Mouse (Mus musculus) brain, embryonic 14.5 days (tissue): ENCODE measurements around the gene Fmo1. TPM values are rescaled to one million over a fixed set of nuclear protein-coding genes. Genes with fewer than 3 reads are reported as not detected.

Source experiments
- DNase-seq: peaks from one replicate; pipeline ENCODE4 v3.0.0-alpha.2; 2011; ENCODE audit warnings: low read depth
- CTCF ChIP-seq: fragments of 200-500 bp; IDR thresholded peaks from 2 replicates; pipeline ENCODE4 v1.5.1; 2012; ENCODE audit warnings: inconsistent platforms, mild to moderate bottlenecking, moderate library complexity, borderline replicate concordance; ENCODE audit not compliant: insufficient read depth, insufficient read length; ENCODE audit errors: extremely low read depth
- POLR2A ChIP-seq: fragments of 200-500 bp; IDR thresholded peaks from 2 replicates; pipeline ENCODE4 v1.6.1; 2012; ENCODE audit warnings: mild to moderate bottlenecking, inconsistent platforms, borderline replicate concordance; ENCODE audit not compliant: poor library complexity, insufficient read depth, insufficient read length, severe bottlenecking; ENCODE audit errors: extremely low read depth
- polyA plus RNA-seq: library from polyadenylated mRNA; depleted of rRNA; stranded (reverse); fragments of >200 nt; gene quantifications from 2 replicates; pipeline ENCODE4 v1.2.3, GENCODE M21; 2012

Gene Fmo1
- polyA plus RNA-seq, 1 experiment, result 38.2 TPM

DNA sequence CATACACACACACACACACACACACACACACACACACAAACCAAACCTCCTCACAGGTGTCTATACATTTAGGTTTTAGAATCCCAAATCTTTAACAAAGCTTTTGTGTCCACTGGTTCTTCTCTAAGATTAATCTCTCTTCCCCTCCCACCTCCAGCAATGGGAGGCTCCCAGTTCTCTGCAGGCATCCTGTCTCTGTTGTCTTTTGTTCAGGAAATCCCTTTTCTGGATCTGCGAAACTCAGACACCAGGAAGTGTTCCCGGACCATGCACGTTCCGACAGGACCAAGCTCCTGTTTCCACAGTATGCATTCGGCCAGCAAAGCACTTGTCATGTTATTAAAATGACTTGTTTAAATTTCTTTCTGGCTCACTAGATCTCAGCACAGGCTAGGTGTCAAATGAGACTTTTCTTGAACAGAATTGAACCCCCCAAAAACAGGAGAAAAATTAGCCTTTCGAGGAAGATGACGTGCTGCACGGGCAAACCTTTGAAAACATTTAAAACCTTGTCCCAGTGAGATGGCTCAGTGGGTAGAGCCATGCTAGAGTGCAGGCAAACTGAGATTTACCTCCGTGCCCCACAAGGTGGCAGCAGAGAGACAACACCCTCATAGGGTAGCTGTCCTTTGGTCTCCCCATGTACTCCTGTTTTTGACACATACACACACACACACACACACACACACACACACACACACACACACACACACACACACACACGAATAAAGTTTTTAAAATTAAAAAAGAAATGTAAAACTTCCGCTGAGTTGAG is 13.4 kb upstream of the Fmo1 start:
- DNase-seq, result peak; percentile 18
- TF ChIP-seq POLR2A (no peak), CTCF (peak; percentile 55; the same call in 1 of the 2 replicates)

DNA sequence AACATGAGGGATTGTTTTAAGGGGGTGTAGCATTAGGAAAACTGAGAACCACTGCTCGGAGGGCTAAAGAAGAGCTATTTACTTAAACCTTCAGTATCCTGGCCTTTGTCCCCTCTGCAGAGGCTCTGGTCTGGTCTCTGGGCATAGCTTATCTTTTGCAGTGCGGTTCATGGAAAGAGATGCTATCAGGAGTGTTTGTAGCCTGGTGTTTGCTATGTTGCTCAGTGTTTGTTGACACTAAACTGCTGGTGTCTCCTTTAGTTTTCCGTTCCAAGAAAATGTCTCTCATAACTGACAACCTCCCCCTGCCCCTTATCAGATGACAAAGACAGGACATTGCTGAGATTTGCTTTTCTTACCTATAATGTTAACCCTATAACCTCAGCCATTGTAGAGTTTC is 8.7 kb upstream of the Fmo1 start:
- TF ChIP-seq CTCF (no peak), POLR2A (no peak)
- no peak for DNase-seq

DNA sequence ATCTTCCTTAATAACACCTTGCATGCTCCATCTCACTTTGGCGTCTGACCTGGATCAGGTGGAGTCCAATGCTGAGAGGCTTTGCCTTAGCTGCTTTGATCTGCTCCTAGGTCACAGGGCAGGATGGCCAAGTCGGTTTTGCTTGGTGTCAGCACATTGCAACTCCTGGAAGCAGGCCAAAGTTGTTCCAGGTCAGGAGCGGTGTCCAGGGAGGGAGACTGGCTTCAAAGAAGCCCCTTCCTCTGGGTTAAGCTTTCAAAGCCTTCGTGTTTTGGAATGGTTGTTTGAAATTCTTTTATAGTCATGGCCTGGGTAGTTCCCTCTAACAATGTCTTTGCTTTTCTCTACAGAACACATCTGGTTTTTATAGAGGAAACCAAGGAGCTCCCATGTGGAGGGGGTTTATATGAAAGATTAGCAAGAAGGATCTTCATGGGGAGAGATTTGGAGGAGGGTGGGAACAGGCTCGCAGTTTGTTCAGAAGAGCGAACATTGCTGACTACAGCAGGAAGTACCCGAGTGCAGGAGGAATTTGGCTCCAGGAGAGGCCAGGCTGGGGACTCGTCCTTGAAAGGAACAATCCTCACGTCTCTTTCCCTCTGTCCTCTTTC is 5.4 kb upstream of the Fmo1 start:
- TF ChIP-seq POLR2A (no peak), CTCF (no peak)

DNA sequence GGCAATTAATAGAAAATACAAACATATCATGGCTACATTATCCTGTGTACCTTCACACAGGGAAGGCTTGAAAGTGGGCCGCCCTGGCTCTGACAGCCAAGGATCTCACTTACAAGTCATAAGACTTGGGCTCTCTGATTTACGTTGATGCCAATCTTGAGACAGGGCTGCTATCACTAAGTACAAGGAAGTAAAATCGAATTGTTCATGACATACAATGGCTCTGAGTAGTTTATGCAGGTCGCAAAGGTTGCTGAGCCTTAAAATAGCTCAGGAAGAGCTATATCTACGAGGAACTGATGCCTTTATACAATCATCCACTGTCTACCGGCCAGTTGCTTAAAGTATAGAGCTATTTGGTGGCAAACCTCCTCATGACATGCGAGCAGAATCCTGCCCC is 4.6 kb upstream of the Fmo1 start:
- TF ChIP-seq POLR2A (no peak), CTCF (no peak)

More for the DNA sequence above, 5.4 kb upstream of the Fmo1 start:
- peak; percentile 28 for DNase-seq

GRCm38 (mm10) chr1:162867396-162867795 is 986 bp upstream of the Fmo1 start:
- TF ChIP-seq CTCF (no peak), POLR2A (no peak)

More for the DNA sequence above, 4.6 kb upstream of the Fmo1 start:
- DNase-seq, result no peak

GRCm38 (mm10) chr1:162865493-162865830 is 948 bp downstream of the Fmo1 start:
- TF ChIP-seq POLR2A, result no peak
- no peak for TF ChIP-seq CTCF
- DNase-seq, result no peak

More at GRCm38 (mm10) chr1:162867396-162867795, 986 bp upstream of the Fmo1 start:
- DNase-seq, result no peak

GRCm38 (mm10) chr1:162864816-162865492 is 1.5 kb downstream of the Fmo1 start:
- no peak for DNase-seq
- no peak for TF ChIP-seq POLR2A
- TF ChIP-seq CTCF, result no peak

GRCm38 (mm10) chr1:162864279-162864678 is 2.1 kb downstream of the Fmo1 start:
- TF ChIP-seq CTCF (no peak), POLR2A (no peak)
- no peak for DNase-seq

DNA sequence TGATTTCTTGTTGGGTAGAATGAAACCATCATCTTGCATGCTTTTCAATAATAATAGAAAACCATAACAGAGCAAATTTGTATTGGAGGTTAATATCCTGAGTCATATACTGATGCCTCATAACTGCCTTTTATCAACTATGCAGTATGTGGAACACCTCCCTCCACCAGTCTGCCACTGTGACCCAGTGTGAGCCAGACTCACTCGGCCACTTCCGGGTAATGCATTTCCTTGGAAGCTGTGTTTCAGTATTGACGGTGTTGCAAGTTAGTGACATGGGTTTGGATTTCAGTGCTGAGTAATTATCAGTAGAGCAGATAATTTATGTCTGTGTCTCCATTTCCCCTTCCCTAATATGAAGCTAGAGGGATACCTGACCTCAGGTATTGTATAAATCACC is 2.8 kb downstream of the Fmo1 start:
- DNase-seq, result no peak
- TF ChIP-seq CTCF (no peak), POLR2A (no peak)

DNA sequence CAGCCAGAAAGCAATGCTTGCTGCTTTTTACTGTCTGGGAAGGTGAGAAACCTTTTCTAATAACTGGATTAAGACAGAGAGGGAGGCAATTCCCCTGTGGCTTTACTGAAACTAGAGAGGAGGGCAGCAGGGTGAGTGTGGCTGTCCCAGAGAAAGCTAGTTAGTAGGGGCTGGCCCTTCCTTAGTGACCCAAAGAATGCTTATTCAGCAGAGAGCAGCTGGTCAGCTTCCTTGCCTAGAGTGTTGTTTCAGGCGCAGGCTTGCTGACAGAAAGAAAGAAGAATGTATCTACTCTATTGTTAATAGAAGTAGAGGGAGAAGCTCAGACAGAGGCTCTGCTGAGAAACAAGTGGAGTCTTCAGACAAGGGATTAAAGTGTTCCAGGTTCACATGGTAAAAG is 4.1 kb downstream of the Fmo1 start:
- no peak for TF ChIP-seq CTCF
- TF ChIP-seq POLR2A, result no peak

GRCm38 (mm10) chr1:162859996-162860605 is 6.3 kb downstream of the Fmo1 start:
- peak; percentile 28 for DNase-seq
- no peak for TF ChIP-seq POLR2A

More for the DNA sequence above, 4.1 kb downstream of the Fmo1 start:
- DNase-seq, result peak; percentile 24
